Mouse (Mus musculus): ENCODE results near the gene Grk6. TPM values are rescaled to one million over a fixed set of nuclear protein-coding genes. Genes with fewer than 3 reads are reported as not detected.
A peak's percentile ranks its signal among the peaks of the same experiment; 100 is the strongest.

The Grk6 gene
- polyA plus RNA-seq, 1 experiment from 2014 or later, result 24.3 TPM

DNA sequence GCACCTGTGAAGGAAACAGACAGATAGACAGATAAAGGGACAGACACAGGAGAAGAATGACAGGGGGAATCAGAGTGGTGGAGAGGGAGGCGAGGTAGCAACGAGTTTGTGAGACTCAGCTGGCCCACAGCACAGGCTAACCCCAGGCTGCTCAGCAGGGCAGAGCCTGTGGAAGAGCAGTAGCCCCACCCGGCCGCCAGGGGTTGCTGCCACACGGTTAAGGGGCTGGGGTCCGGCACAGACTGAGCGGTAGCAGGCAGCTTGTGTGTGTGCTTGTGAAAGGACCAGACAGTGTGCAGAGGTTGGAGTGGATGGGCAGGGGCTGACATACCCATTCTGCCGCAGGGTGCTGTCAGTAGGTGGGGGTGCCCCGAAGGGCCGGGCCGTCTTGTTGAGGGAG, 63.0 kb downstream of the Grk6 start:
- Histone ChIP-seq H3K36me3 (ENCODE audit: control insufficient read depth, insufficient read depth, low read length) (peaks cover 58% of the 10 kb centered on the region), H3K9ac (ENCODE audit: low read depth, low read length) (no peak overlapping the region), H3K4me2 (no peak overlapping the region), H3K9me3 (replicated peaks; ENCODE audit: control insufficient read depth, low read length) (no peaks in the 10 kb centered on the region), H3K4me3 (ENCODE audit: low read depth, low read length) (no peak overlapping the region), H3K4me1 (ENCODE audit: control insufficient read depth, insufficient read depth, low read length) (peaks cover 32% of the 10 kb centered on the region), H3K27ac (ENCODE audit: low read depth, low read length) (no peak overlapping the region), H3K27me3 (ENCODE audit: control insufficient read depth, insufficient read depth, low read length) (no peaks in the 10 kb centered on the region)
- no peak for ATAC-seq (replicated peaks; ENCODE audit: insufficient number of reproducible peaks, low FRiP score, low TSS enrichment)
- 69% methylated on average over 11 of the region's 11 CpGs for WGBS (ENCODE audit: insufficient replicate concordance)

DNA sequence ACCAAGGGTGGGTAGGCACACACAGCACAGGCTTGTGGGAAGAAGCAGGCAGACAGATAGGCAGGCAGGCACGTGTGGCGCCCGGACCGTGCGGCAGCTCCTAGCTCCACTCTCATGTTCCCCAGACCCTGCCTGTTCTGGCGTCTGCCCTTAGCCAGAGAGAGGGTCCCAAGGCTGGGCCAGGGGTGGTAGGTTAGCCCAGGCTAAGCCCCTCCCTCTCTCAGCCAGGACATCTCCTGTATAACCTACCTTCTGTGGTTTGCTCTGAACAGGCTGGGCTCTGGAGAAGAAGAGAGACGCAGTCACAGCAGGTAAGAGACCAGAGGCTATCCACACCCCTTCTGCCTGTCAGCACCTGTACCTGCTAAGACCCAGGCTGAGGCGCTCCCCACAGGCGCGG, 63.7 kb downstream of the Grk6 start:
- no peak overlapping the region for H3K9ac ChIP-seq (ENCODE audit: low read depth, low read length)
- no peak overlapping the region for H3K27ac ChIP-seq (ENCODE audit: low read depth, low read length)
- no peak for ATAC-seq (replicated peaks; ENCODE audit: insufficient number of reproducible peaks, low FRiP score, low TSS enrichment)
- H3K4me3 ChIP-seq (ENCODE audit: low read depth, low read length), result no peak overlapping the region
- H3K4me2 ChIP-seq, result no peak overlapping the region
- 83% methylated on average over 10 of the region's 10 CpGs for WGBS (ENCODE audit: insufficient replicate concordance)
- no peaks in the 10 kb centered on the region for H3K27me3 ChIP-seq (ENCODE audit: control insufficient read depth, insufficient read depth, low read length)
- H3K9me3 ChIP-seq (replicated peaks; ENCODE audit: control insufficient read depth, low read length), result no peaks in the 10 kb centered on the region
- peaks cover 32% of the 10 kb centered on the region for H3K4me1 ChIP-seq (ENCODE audit: control insufficient read depth, insufficient read depth, low read length)
- peaks cover 54% of the 10 kb centered on the region for H3K36me3 ChIP-seq (ENCODE audit: control insufficient read depth, insufficient read depth, low read length)

DNA sequence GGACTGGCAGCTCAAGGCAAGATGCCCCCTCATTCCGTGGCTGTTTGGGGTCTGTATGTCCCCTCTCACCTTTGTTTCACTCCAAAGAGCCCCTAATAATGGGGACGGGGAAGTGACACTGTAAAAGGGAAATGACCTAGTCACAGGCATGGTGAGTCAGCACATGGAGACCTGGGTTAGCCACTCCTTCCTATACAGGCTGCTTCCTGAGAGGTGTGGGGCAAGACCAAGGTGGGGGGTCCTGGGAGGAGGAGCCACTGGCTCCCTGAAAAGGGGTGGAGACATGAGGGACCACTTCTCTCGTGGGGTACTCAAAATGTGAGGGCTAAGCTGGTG, 65.4 kb downstream of the Grk6 start:
- peak overlapping the region; percentile 91 for H3K27ac ChIP-seq (ENCODE audit: low read depth, low read length)

More for the DNA sequence above, 65.4 kb downstream of the Grk6 start:
- Histone ChIP-seq H3K36me3 (ENCODE audit: control insufficient read depth, insufficient read depth, low read length) (peaks cover 38% of the 10 kb centered on the region), H3K27me3 (ENCODE audit: control insufficient read depth, insufficient read depth, low read length) (peaks cover 9% of the 10 kb centered on the region), H3K9me3 (replicated peaks; ENCODE audit: control insufficient read depth, low read length) (no peaks in the 10 kb centered on the region), H3K9ac (ENCODE audit: low read depth, low read length) (peak overlapping the region; percentile 56; the same call in 1 of the 2 replicates), H3K4me1 (ENCODE audit: control insufficient read depth, insufficient read depth, low read length) (peaks cover 32% of the 10 kb centered on the region), H3K4me3 (ENCODE audit: low read depth, low read length) (peak overlapping the region; percentile 98; the same call in 1 of the 2 replicates), H3K4me2 (peak overlapping the region; percentile 69)
- WGBS (ENCODE audit: insufficient replicate concordance), result 10% methylated on average over 3 of the region's 3 CpGs
- peak; percentile 12; the same call in 1 of the 2 replicates for ATAC-seq (replicated peaks; ENCODE audit: insufficient number of reproducible peaks, low FRiP score, low TSS enrichment)

Small RNAs within 50 kb of the gene (microRNA-seq; reads per million reads assigned to microRNA genes)
- gene Mir6943 (ENCODE audit: borderline number of aligned reads) (0.41 reads per million), gene Mir6944 (ENCODE audit: borderline number of aligned reads) (22.4 reads per million, percentile 52 among the genes with 10 or more reads in this experiment), gene Mir6945 (ENCODE audit: borderline number of aligned reads) (7.3 reads per million, percentile 43 among the genes with 10 or more reads in this experiment)

Other genes with a start within 250 kb of the Grk6 start
- gene Nsd1, start 235.3 kb upstream of the Grk6 start, polyA plus RNA-seq (2014; fragmentation: Nextera tagmentation; extraction: Ambion mirVana), result 41.8 and 72.1 TPM in 2 replicates
- gene Prelid1, start 124.6 kb upstream of the Grk6 start, polyA plus RNA-seq (2014; fragmentation: Nextera tagmentation; extraction: Ambion mirVana), result 428 and 447 TPM in 2 replicates
- gene Rab24, start 123.1 kb upstream of the Grk6 start, polyA plus RNA-seq (2014; fragmentation: Nextera tagmentation; extraction: Ambion mirVana), result 56.3 and 64.3 TPM in 2 replicates
- 17.6 and 18.0 TPM in 2 replicates for gene Mxd3, start 115.2 kb upstream of the Grk6 start, polyA plus RNA-seq (2014; fragmentation: Nextera tagmentation; extraction: Ambion mirVana)
- 72.5 and 90.8 TPM in 2 replicates for gene Lman2, start 82.3 kb upstream of the Grk6 start, polyA plus RNA-seq (2014; fragmentation: Nextera tagmentation; extraction: Ambion mirVana)
- gene Rgs14, start 75.3 kb upstream of the Grk6 start, polyA plus RNA-seq (2014; fragmentation: Nextera tagmentation; extraction: Ambion mirVana), result 0.15 and 0.31 TPM in 2 replicates
- not detected in 2 replicates for gene Slc34a1, start 46.9 kb upstream of the Grk6 start, polyA plus RNA-seq (2014; fragmentation: Nextera tagmentation; extraction: Ambion mirVana)
- not detected in 2 replicates for gene Pfn3, start 29.8 kb upstream of the Grk6 start, polyA plus RNA-seq (2014; fragmentation: Nextera tagmentation; extraction: Ambion mirVana)
- 0.42 and 1.5 TPM in 2 replicates for gene F12, start 18.3 kb upstream of the Grk6 start, polyA plus RNA-seq (2014; fragmentation: Nextera tagmentation; extraction: Ambion mirVana)
- gene Prr7, start 19.2 kb downstream of the Grk6 start, polyA plus RNA-seq (2014; fragmentation: Nextera tagmentation; extraction: Ambion mirVana), result 0.21 and 0.34 TPM in 2 replicates
- gene Dbn1, start 43.0 kb downstream of the Grk6 start, polyA plus RNA-seq (2014; fragmentation: Nextera tagmentation; extraction: Ambion mirVana), result 64.1 and 83.0 TPM in 2 replicates
- 439 and 451 TPM in 2 replicates for gene Pdlim7, start 68.6 kb downstream of the Grk6 start, polyA plus RNA-seq (2014; fragmentation: Nextera tagmentation; extraction: Ambion mirVana)
- gene Dok3, start 84.2 kb downstream of the Grk6 start, polyA plus RNA-seq (2014; fragmentation: Nextera tagmentation; extraction: Ambion mirVana), result 0.90 and 1.1 TPM in 2 replicates
- 36.5 and 39.9 TPM in 2 replicates for gene Ddx41, start 91.6 kb downstream of the Grk6 start, polyA plus RNA-seq (2014; fragmentation: Nextera tagmentation; extraction: Ambion mirVana)
- 19.1 and 21.9 TPM in 2 replicates for gene Fam193b, start 126.0 kb downstream of the Grk6 start, polyA plus RNA-seq (2014; fragmentation: Nextera tagmentation; extraction: Ambion mirVana)
- gene Tmed9, start 128.7 kb downstream of the Grk6 start, polyA plus RNA-seq (2014; fragmentation: Nextera tagmentation; extraction: Ambion mirVana), result 58.5 and 63.3 TPM in 2 replicates
- 15.8 and 18.8 TPM in 2 replicates for gene B4galt7, start 154.8 kb downstream of the Grk6 start, polyA plus RNA-seq (2014; fragmentation: Nextera tagmentation; extraction: Ambion mirVana)
- gene Caml, start 177.9 kb downstream of the Grk6 start, polyA plus RNA-seq (2014; fragmentation: Nextera tagmentation; extraction: Ambion mirVana), result 36.4 and 38.4 TPM in 2 replicates
- 32.4 and 34.2 TPM in 2 replicates for gene Ddx46, start 190.0 kb downstream of the Grk6 start, polyA plus RNA-seq (2014; fragmentation: Nextera tagmentation; extraction: Ambion mirVana)
- 63.0 and 77.0 TPM in 2 replicates for gene B230219D22Rik, start 248.1 kb downstream of the Grk6 start, polyA plus RNA-seq (2014; fragmentation: Nextera tagmentation; extraction: Ambion mirVana)